Mouse (Mus musculus) left cerebral cortex, postnatal 10 days (tissue): ENCODE measurements around the gene Umps. TPM values are rescaled to one million over a fixed set of nuclear protein-coding genes. Genes with fewer than 3 reads are reported as not detected.

Experiments used
- DNase-seq, 2 experiments: peaks; one replicate each; pipeline ENCODE4 v3.0.0; 2021 to 2022; ENCODE audit warnings: low spot score in 2 of 2, mixed read lengths in 1 of 2; ENCODE audit errors: extremely low spot score in 1 of 2
- intact Hi-C: fragments of 180-260 bp; cut with DNase I; formaldehyde crosslinking; loops from one replicate; pipeline ENCODE4 v1.15.1; 2025
- total RNA-seq, 2 experiments: library from RNA; stranded (reverse); gene quantifications; 2 replicates each; pipeline ENCODE4 v1.2.3; 2021

The Umps gene
- total RNA-seq, 2 experiments from 2014 or later: 17.0 to 18.2 TPM

DNA sequence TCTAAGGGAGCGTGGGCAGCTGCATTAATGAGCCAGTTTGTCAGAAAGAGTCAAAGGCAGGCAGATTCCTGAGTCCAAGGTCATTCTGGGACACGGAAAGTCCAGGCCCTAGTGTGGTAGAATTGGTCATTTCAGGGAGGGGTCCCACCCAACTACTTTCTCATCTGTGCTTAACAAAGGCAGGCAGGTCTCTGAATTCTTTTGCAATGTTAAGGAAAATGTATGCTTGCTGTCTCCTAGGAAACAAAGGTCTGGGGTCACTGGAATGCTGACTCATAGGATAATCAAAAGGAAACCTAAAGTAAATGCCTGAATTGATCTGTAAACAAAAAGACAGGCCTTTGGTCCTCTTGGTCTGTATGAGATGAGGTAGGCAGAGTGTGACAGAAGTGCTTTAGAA lies 13.0 kb upstream of the Umps start:
- no peak for DNase-seq
- intact Hi-C loops: no loop called here

DNA sequence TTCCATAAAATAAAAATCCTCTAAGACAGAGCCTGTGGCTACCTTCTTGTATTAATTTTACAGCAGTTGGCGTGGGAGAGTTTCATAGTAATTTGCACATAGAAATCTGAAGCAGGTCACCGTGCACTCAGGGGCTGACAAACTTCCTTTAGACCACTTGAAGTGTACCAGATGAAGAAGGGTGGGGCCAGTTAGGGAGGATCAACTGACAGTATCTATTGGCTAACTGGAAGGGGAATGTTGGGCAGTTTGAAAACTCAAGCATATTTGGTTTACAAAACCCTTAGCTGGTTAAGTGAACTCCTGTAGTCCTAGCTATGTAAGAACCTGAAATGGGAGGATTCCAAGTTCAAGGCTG lies 424 bp upstream of the Umps start:
- DNase-seq: peak in 1 of 2 experiments; percentile 7
- intact Hi-C loops: no loop called here

DNA sequence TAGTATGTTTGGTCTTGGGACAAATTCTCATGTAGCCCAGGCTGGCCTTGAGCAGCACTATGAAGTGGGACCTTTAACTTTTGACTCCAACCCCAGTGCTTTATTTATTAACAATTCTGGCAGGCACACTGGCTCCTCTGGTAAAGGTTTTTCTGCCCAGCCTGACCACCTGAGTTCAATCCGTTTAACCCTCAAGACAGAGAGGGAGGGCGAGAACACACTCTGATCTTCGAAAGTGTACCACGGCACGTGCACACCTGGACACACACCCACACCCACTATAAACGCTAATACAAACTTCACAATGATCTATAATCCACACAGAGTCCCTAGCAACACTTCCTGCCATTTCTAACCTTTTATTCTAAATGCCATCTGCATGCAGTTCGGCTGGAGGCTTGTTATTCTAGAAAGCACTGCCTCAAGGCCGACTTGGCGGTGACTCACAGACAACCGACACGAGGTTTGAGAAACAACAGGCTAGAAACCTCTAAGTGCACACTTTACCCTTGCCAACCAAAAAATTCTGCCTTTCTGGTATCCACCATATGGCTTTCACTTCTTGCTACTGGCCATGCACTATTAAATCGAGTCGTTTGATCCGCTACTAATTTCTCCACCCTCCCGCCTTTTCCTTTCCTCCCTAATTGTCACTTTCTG lies 830 bp downstream of the Umps start:
- peak in 1 of 2 experiments; percentile 16 for DNase-seq
- intact Hi-C loops: no loop called here

DNA sequence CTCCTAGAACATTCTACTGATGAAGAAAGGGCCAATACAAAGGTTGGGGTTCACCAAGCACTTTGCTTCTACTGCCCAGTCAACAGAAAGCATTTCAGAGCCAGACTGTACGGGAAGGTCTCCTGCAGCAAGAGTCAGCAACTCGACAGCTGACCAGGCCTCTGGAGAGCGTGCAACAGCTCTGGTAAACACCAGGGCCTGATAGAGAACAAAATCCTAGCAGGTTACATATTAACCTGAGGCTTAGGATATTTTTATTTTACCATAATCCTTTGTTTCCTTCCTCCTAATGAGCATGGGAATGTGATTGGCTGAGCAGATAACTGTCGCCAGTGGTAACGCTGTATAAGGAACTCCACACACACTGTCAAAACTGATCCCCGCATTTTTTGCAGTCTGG lies 3.3 kb downstream of the Umps start:
- intact Hi-C loops: no loop called here
- no peak for DNase-seq

DNA sequence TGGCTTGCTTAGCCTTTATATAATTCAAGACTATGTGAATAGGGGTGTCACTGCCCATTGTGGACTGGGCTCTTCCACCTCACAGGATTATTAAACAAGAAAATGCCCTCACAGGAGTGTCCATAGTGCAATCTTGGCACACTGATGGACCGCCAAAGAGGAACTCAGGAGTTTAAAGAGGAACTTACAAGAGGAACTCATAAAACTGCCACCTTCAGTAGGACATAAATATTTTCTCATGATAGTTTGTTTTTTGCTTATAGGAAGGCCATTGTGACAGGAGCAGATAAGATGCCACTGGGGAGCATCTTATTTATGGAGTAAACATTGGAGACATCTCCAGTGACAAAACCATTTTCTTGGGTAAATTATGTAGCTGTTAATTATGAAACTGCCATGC lies 12.0 kb downstream of the Umps start:
- DNase-seq: no peak
- intact Hi-C loops: no loop called here

DNA sequence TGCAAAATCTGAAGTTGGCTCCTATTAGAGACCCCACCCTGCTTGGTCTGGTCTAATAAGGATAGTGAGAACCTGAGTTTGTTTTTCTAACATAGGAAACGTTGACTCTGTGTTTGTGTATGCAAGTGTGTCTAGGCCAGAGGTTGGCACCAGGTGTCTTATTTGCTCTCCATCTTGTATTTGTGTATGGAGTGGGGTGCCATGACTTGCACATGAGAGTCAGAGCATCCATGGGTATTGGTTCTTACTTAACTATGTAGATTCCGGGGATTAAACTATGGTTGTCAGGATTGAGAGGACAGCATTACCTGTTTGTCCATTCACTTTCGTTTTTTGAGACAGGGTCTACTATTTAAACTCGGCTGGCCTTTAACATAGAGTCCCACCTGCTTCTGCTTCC lies 13.8 kb downstream of the Umps start:
- intact Hi-C loops: no loop called here
- no peak for DNase-seq

DNA sequence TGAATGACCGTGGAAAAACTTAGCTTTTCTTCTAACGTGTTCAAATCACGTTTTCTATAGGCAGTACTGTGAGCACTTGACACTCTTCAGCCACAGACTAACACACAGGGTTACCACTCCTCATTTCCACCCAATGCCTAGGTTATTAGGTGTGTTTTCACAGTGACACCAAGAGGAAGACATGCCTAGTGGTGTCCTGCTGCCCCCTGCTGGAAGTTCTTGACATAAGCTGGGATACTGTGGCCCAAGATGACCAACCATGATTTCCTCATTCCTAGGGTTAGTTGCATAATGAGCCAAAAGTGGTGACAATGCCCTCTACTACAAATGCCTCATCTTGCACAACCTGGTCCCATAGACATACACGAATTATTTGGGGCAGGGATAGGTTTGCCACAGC lies 16.0 kb downstream of the Umps start:
- intact Hi-C loops: loop anchor here (1.0 kb wide), 1 partner anchor 130 kb away; no protein-coding TSS in a partner anchor
- DNase-seq: peak; percentile 68 to 82

DNA sequence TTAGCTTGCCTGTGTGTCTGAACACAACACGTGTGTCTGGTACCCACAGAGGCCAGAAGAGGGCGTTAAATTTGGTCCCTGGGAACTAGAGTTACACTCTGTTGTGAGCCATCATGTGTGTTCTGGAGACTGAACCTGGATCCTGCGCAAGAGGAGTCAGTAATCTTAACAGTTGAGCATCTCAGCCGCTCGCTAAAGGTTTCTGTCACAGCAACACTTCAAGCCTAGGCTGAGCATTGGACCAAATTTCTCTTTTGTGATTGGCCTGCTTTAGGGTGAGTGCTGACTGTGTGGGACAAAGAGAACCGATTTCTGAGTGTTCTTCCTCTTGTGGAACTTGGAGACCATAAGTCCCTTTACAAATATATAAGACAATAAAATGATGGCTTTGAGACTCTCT lies 16.5 kb downstream of the Umps start:
- DNase-seq: peak in 1 of 2 experiments; percentile 19
- intact Hi-C loops: no loop called here

DNA sequence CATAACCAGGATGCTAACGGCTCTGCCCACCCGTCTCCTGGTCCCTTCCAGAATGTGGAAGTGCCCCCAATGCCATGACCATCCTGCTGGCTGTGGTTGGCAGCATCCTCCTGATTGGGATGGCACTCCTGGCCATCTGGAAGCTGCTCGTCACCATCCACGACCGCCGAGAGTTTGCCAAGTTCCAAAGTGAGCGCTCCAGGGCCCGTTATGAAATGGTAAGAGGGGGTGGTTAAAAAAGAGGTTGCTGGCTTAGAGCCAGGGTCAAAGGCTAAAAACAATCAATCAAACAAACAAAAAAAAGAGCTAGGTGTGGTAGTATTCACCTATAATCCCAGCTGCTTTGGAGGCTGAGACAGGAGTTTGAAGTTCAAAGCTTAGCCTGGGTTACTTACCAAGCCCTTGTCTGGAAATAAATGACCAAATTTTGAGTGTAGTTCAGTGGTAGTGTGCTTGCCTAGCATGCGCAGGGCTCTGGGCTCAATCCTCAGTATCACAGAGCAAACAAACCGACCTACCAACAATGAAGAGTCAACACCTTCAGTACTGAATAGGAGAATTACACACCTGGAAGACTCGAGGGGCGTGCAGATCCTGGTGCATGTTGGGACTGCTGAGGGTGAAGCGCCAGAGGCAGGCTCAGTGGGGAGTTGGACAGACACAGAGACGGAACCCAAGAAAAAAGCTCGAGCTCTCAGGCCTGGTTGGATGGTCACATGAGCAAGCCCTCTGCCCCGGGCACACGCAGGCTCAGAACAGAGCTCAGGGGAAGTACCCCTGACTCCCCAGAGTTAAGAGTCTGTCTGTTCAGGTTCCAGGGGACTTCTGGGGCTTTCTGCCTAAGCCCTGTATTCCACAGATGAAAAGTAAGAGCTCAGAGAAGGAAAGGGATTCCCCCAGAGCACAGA lies 18.9 kb downstream of the Umps start:
- intact Hi-C loops: no loop called here
- peak in 1 of 2 experiments; percentile 19 for DNase-seq

DNA sequence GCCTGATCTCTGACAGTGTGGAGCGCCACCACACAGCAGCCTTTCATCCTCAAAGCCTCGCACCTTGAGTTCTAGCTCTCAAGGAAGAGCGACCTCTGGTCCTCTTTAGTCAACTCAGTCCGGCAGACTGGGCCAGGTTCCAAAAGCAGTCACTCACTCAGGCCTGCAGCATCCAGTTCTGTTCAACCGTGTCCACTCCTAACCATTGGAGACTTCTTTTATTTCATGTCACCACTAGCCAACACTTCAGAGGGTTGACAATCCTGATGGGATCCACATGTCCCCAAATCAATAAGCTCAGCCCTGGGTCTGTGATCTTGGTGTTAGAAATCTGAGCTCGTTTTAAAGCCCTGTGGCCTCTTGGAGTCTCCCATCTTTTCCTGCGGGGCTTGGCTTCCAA lies 20.8 kb downstream of the Umps start:
- intact Hi-C loops: no loop called here
- DNase-seq: peak in 1 of 2 experiments; percentile 25

DNA sequence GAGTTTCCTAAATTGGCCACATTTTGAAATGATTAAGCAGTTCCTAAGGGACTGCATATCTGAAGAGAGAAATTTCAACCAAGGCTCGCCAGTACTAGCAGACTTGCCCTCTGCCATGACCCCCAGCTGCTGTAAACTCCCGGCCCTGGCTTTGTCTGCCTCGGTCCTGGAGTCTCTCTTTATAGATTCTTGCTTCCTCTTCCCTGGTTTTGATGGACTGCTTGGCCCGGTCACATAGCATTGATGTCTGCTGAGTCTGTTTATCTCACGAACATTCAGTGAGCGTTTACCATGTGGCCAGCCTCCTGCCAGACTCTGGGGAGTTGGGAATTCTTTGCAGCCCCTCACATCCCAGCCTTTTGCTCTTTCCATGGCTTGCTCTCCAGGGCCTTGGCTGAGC lies 22.1 kb downstream of the Umps start:
- intact Hi-C loops: no loop called here
- DNase-seq: peak in 1 of 2 experiments; percentile 27

DNA sequence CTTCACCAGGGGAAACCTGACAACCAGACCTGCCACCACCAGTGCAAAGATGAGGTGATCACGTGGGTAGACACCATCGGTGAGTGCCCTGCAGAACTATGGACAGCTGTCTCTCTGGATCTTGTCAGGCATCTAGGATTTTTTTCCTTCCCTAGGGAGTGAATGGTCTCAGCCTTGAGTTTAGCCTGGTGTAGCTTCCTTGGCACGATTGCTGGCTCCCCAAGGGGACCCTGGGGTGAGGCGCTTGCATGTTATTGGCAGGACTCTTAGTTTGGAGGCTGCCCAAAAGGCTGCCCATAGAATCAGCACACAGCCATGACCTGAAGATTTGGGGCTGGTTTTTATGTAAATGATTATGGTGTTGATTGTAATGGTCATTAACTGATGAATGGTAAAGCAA lies 22.7 kb downstream of the Umps start:
- intact Hi-C loops: no loop called here
- peak in 1 of 2 experiments; percentile 14 for DNase-seq

DNA sequence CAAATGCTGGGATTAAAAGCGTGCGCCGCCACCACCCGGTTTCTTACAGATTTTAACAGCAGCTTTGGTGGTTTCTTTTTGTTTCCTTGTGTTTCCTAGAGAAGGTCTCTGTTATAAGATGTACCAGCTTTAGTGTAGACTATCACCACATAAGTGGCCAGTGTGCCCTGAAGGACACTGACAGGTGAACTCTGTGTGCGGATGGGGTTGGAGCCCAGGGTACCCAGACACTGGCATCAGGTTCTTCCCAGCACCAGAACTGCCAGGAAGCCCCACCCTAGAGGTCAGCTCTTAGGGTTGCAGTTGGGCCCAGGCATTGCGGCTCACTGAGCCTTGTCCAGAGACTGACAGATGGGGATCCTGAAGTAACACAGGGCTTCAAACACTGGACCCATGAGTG lies 23.4 kb downstream of the Umps start:
- no peak for DNase-seq

DNA sequence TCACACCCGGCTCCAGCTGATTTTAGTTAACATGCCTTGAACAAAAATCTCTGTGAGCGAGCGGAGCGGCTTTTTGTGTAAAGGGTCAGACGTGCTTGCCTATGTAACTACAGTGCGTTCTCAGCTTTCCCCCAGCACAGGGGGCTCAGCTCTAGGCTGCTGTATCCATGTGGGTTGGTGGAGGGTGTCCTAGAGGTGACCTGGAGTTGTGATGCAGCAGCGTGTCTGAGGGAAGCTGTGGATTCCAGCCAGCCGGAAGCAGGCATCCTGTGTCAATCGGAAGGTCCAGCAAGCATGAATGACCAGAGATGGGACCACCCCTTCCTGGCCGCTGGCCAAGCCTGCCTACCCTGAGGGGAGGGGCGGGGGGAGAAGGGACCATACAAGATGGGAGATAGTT lies 24.5 kb downstream of the Umps start:
- peak in 1 of 2 experiments; percentile 82 for DNase-seq
- intact Hi-C loops: no loop called here

More for the DNA sequence above, 23.4 kb downstream of the Umps start:
- intact Hi-C loops: no loop called here

DNA sequence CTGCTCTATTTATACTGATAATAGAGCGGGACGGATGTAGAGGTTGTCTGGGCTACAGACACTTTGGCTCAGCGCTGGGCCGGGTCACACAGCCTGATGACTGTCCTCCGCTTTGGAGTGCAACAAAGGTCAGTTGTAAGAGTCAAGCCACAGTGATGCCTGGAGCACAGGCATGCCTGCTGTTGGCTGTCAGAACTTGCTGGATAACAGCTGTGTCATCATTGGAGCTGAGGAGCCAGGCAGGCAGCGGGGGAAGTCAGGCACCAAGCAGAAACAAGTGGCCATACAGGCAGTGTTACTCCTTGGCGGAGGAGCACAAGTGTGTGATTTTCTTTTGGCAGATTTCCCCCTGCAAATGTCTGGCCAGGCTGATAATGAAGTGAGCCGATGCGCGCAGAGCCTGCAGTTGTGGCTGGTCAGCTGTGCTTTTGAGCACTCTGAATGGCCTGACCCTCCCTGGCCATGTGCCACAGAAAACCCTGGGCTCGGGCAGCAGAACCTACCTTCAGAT lies 25.5 kb downstream of the Umps start:
- intact Hi-C loops: no loop called here
- DNase-seq: peak; percentile 53 to 70

DNA sequence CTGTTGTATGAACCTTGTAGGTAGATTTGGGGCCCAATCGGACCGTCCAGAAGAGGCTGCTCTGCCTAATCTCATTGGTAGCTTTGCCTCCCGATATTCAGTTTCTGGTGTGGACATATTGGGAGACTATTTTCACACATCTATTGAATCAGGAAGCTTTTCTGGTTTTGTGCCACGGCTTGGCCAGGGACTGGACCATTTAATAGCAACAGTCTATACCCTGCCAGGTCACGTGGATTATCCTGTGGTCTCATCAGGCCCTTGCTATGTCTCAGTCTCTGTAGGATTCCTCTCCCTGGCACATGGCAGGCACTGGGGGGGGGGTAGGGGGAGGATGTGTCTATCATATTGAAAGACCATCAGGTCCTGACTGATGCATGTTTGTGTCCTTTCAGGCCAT lies 26.7 kb downstream of the Umps start:
- peak in 1 of 2 experiments; percentile 10 for DNase-seq
- intact Hi-C loops: no loop called here

DNA sequence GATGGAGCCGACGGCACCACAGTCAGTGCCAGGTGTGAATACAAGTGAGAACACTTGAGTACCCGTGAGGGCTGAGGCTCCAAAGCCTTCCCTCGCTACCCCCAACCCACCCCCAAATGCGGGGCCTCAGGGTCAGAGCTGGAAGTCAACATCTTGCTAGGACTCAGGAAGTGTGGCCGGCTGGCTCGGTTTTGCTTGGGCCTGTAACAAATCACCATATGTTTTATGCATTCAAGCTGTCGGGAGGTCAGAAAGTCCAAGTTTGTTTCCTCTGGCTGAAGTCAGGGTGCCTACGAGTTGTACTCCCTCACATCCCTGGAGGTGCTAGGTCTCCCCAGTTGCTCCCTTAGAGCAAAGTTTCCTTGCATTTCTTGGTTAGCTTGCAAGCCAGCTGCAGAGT lies 27.2 kb downstream of the Umps start:
- intact Hi-C loops: no loop called here
- DNase-seq: peak in 1 of 2 experiments; percentile 4

DNA sequence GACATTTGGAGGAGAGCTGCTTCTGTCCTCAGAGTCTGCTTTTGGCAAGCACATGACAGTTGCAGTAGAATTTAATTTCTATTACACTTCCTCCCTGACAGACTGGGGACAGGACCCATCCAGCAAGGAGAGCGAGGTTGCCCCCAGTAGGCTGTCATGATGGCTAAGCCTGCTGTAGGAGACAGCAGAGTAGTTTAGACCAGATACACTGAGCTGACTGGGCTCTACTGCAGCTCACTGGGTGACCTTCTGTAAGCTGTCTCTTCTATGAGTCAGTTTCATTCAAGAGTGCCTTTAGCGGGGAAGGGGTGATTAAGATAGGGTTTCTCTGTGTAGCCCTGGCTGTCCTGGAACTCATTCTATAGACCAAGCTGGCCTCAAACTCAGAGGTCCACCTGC lies 27.7 kb downstream of the Umps start:
- intact Hi-C loops: no loop called here
- DNase-seq: no peak

DNA sequence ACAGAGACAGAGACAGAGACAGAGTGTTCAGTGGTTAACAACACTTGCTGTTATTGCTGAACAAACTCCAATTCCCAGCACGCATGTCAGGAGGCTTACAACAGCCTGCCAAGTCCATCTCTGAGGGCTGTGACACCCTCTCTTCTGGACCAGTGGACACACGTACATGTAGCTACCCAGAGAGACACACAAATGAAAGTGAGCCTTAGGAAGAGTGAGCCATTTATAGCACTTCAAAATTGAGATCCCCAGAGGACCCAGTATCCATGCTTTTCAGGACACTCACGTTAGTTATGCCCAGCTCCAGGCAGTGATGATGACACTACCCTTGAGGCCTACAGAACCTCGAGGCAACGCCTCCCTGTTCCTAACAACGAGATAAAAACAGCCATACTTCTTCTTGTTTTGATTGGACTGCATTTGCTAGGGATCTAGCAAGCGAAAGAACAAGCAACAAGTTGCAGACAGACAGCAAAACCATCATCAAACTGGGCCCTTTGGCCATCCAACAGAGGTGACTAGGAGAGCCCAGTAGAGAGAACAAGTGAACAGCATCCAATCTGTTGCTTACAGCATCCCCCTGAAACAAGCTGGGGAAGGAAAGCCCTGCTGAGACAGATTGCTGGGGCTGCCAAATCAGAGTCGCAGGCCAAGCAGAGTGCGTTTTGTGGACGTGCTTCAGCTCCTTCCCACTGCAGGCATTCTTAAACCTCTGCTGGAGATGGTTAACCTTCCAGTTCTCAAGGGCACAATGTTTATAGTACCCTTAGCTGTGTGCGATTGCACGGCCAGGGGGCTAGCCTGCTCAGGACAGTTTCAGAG lies 28.3 kb downstream of the Umps start:
- intact Hi-C loops: no loop called here
- DNase-seq: no peak
